ENCODE assay signal across 14 mouse cellular contexts in genomic region chr1:39396347-39396746, GRCm38 (mm10). TPM values are rescaled to one million over a fixed set of nuclear protein-coding genes. Genes with fewer than 3 reads are reported as not detected.
DNase-seq lines count a peak whose midpoint lies in the region; ATAC-seq and TF ChIP-seq lines count a peak whose summit lies in the region.
"Had no signal": no experiment of that assay in that cellular context is flagged by ENCODE, and none has a peak within 500 bp of the region (broad histone marks: within the 10 kb centered on the region; RNA-seq: fewer than 3 reads in every experiment).

No protein-coding gene starts in this region.

- TF ChIP-seq EP300 in lung, postnatal 0 days (IDR thresholded peaks at IDR 0.05): no peak
- TF ChIP-seq EP300 in stomach, postnatal 0 days (optimal IDR thresholded peaks at IDR 0.05): no peak

- H3K27me3 ChIP-seq in lung, postnatal 0 days (replicated peaks; ENCODE audit: insufficient read depth, low read length): no peaks in the 10 kb centered on the region
- no peaks in the 10 kb centered on the region for H3K27me3 ChIP-seq in liver, embryonic 11.5 days (replicated peaks; ENCODE audit: control insufficient read depth, insufficient read depth, low read length)
- H3K27me3 ChIP-seq in stomach, postnatal 0 days (ENCODE audit: control insufficient read depth, insufficient read depth, low read length): no peaks in the 10 kb centered on the region

- no peaks in the 10 kb centered on the region for H3K9me3 ChIP-seq in lung, postnatal 0 days (ENCODE audit: low read length)
- peaks cover 5% of the 10 kb centered on the region; the same call in 1 of the 2 replicates for H3K9me3 ChIP-seq in liver, embryonic 11.5 days (ENCODE audit: control insufficient read depth, low read length)
- H3K9me3 ChIP-seq in stomach, postnatal 0 days (ENCODE audit: control insufficient read depth, low read length): no peaks in the 10 kb centered on the region

- TF ChIP-seq CTCF in lung, postnatal 0 days (IDR thresholded peaks at IDR 0.05): no peak
- no peak for TF ChIP-seq CTCF in stomach, postnatal 0 days (IDR thresholded peaks at IDR 0.05; ENCODE audit: low read depth)

- 0 out of 2 replicates have a peak, but pooled peaks cover under 1% of the 10 kb centered on the region for H3K36me3 ChIP-seq in lung, postnatal 0 days (ENCODE audit: insufficient read depth, low read length)
- H3K36me3 ChIP-seq in liver, embryonic 11.5 days (ENCODE audit: control insufficient read depth, insufficient read depth, low read length): 0 out of 2 replicates have a peak, but pooled peaks cover 5% of the 10 kb centered on the region
- H3K36me3 ChIP-seq in stomach, postnatal 0 days (ENCODE audit: control insufficient read depth, insufficient read depth, low read length): no peaks in the 10 kb centered on the region; the same call in 1 of the 2 replicates
- H3K36me3 ChIP-seq: limb, embryonic 12.5 days had no signal

- H3K27ac ChIP-seq in lung, postnatal 0 days (ENCODE audit: low read length): peak overlapping the region; percentile 79; the same call in 1 of the 2 replicates
- peak overlapping the region; percentile 56; the same call in 1 of the 2 replicates for H3K27ac ChIP-seq in liver, embryonic 11.5 days (ENCODE audit: low read depth, low read length)
- H3K27ac ChIP-seq in stomach, postnatal 0 days (replicated peaks): peak overlapping the region; percentile 40
- H3K27ac ChIP-seq: forebrain, embryonic 10.5 days; limb, embryonic 12.5 days had no signal

- no peak for ATAC-seq in lung, postnatal 0 days
- ATAC-seq in liver, embryonic 11.5 days (replicated peaks; ENCODE audit: low FRiP score): peak; percentile 56
- no peak for ATAC-seq in stomach, postnatal 0 days (ENCODE audit: low FRiP score, low TSS enrichment)
- ATAC-seq: inflammation-experienced regulatory T-cells, adult 6 months had no signal

- no peak overlapping the region for H3K9ac ChIP-seq in lung, postnatal 0 days (replicated peaks; ENCODE audit: low read depth)
- H3K9ac ChIP-seq in liver, embryonic 11.5 days (ENCODE audit: low read depth, low read length): no peak overlapping the region
- H3K9ac ChIP-seq in stomach, postnatal 0 days (ENCODE audit: low read length): no peak overlapping the region
- H3K9ac ChIP-seq: limb, embryonic 12.5 days had no signal

- DNase-seq in gastrocnemius, postnatal 14 days: peak; percentile 37
- no peak for DNase-seq in gastrocnemius, postnatal 25 days
- no peak for DNase-seq in lung, postnatal 0 days (ENCODE audit: low spot score)
- no peak for DNase-seq in lung, postnatal 25 days (ENCODE audit: low spot score)
- no peak for DNase-seq in liver, embryonic 11.5 days (ENCODE audit: low spot score)
- DNase-seq in stomach, postnatal 0 days (ENCODE audit: low spot score): no peak
- DNase-seq in testis, postnatal 10 days (ENCODE audit: low spot score): no peak
- DNase-seq in right cerebral cortex, adult 2 months (ENCODE audit: low spot score in 2 of 2): no peak
- DNase-seq: cerebellum, adult 8-10 months; layer of hippocampus, postnatal 36 days had no signal

- H3K4me1 ChIP-seq in lung, postnatal 0 days (ENCODE audit: insufficient read depth, low read depth, low read length): peaks cover 3% of the 10 kb centered on the region
- peaks cover 42% of the 10 kb centered on the region for H3K4me1 ChIP-seq in liver, embryonic 11.5 days (replicated peaks; ENCODE audit: control insufficient read depth, insufficient read depth, low read length)
- no peaks in the 10 kb centered on the region for H3K4me1 ChIP-seq in stomach, postnatal 0 days (replicated peaks; ENCODE audit: control insufficient read depth, insufficient read depth)
- H3K4me1 ChIP-seq: forebrain, embryonic 10.5 days had no signal

- H3K4me3 ChIP-seq in lung, postnatal 0 days (ENCODE audit: low read depth, low read length): no peak overlapping the region
- no peak overlapping the region for H3K4me3 ChIP-seq in liver, embryonic 11.5 days (ENCODE audit: low read depth, low read length)
- no peak overlapping the region for H3K4me3 ChIP-seq in stomach, postnatal 0 days (ENCODE audit: low read depth, low read length)
- H3K4me3 ChIP-seq: forebrain, embryonic 10.5 days; limb, embryonic 12.5 days; myocyte had no signal

- WGBS in lung, postnatal 0 days: 44% methylated on average over 4 of the region's 4 CpGs
- WGBS in liver, embryonic 11.5 days: 45% methylated on average over 4 of the region's 4 CpGs
- WGBS in stomach, postnatal 0 days: 53% methylated on average over 4 of the region's 4 CpGs

- H3K4me2 ChIP-seq in lung, postnatal 0 days (replicated peaks; ENCODE audit: low read depth, low read length): no peak overlapping the region
- no peak overlapping the region for H3K4me2 ChIP-seq in liver, embryonic 11.5 days
- H3K4me2 ChIP-seq in stomach, postnatal 0 days (replicated peaks; ENCODE audit: low read depth): no peak overlapping the region
- H3K4me2 ChIP-seq: limb, embryonic 12.5 days had no signal

- intact Hi-C loops in gastrocnemius, postnatal 14 days (cut with DNase I; ENCODE audit: low total_unique reads): no loop called here

RNA-seq across cellular contexts. Expression of gene Rpl31, which starts 28.7 kb away (rescaled TPM):
- total RNA-seq in gastrocnemius, postnatal 14 days (2021): 100 to 1,000 TPM; 642 to 745 TPM
- 100 to 1,000 TPM; 500 to 523 TPM for total RNA-seq in gastrocnemius, postnatal 25 days (2021)
- 379 and 423 TPM in 2 replicates for polyA plus RNA-seq in lung, postnatal 0 days (2015; fragmentation: Nextera tagmentation; extraction: Ambion mirVana)
- 694 and 768 TPM in 2 replicates for polyA plus RNA-seq in liver, embryonic 11.5 days (2014; fragmentation: Nextera tagmentation; extraction: Ambion mirVana)
- polyA plus RNA-seq in stomach, postnatal 0 days (2015; fragmentation: Nextera tagmentation; extraction: Ambion mirVana): 479 and 554 TPM in 2 replicates
